Mouse (Mus musculus): ENCODE data around the gene Slc39a3.

DNA sequence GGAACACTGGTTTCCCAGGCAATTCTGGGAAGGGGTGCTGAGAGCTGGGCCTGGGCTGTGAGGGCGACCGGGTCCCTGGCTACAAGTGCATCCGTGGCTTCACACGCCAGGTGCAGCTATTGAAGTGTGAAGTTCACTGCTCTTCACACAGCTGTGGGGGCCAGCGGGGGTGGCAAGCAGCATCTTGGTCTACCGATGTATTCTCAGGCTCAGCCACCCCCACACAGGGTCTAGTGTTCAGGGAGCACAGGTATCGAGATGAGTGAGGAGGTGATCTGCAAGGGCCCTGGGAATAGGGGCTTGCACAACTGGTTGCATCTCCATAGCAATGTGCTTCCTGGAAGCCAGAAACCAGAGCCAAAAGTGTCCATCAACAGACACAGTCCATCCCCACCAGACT is 46.8 kb downstream of the Slc39a3 start:
- TF ChIP-seq EP300 (IDR thresholded peaks at IDR 0.05; ENCODE audit: insufficient read depth, low read depth, low read length) (no peak), CTCF (IDR thresholded peaks at IDR 0.05) (no peak)
